In the genomic region with DNA sequence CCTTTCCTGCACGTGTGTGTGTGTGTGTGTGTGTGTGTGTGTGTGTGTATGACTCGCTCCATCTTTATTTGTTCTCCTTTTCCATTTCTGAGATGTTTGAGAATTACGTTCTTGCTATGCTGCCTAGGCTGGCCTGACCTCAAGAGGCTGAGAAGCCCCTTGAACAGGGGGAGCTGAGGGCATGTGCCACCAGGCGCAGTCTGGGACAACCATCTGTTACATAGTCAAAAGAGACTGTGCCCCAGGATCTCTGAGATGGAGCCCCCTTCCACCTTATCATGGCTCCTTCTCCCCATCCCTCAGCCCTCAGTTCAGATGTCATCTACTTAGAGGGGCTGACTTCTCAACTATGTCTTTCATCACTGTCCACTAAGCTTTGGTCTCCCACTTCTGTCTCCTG, we compare ENCODE assay signal across 8 mouse cellular contexts. TPM values are rescaled to one million over a fixed set of nuclear protein-coding genes. Genes with fewer than 3 reads are reported as not detected.
DNase-seq lines count a peak whose midpoint lies in the region; ATAC-seq and TF ChIP-seq lines count a peak whose summit lies in the region.
"Had no signal": no experiment of that assay in that cellular context is flagged by ENCODE, and none has a peak within 500 bp of the region (broad histone marks: within the 10 kb centered on the region; RNA-seq: fewer than 3 reads in every experiment).

No protein-coding gene starts in this region.

- 96% methylated on average over 4 of the region's 4 CpGs for WGBS in hindbrain, embryonic 10.5 days
- WGBS in hindbrain, embryonic 16.5 days: 92% methylated on average over 4 of the region's 4 CpGs
- 78% methylated on average over 4 of the region's 4 CpGs for WGBS in limb, embryonic 10.5 days
- WGBS in stomach, postnatal 0 days: 84% methylated on average over 4 of the region's 4 CpGs

- no peaks in the 10 kb centered on the region for H3K27me3 ChIP-seq in hindbrain, embryonic 10.5 days (ENCODE audit: insufficient read depth, poor library complexity, severe bottlenecking)
- no peaks in the 10 kb centered on the region for H3K27me3 ChIP-seq in hindbrain, embryonic 16.5 days (replicated peaks; ENCODE audit: control insufficient read depth, insufficient read depth, low read length)
- H3K27me3 ChIP-seq in limb, embryonic 10.5 days (ENCODE audit: low read depth, poor library complexity, severe bottlenecking): no peaks in the 10 kb centered on the region
- H3K27me3 ChIP-seq in stomach, postnatal 0 days (ENCODE audit: control insufficient read depth, insufficient read depth, low read length): no peaks in the 10 kb centered on the region

- no peak for TF ChIP-seq CTCF in stomach, postnatal 0 days (IDR thresholded peaks at IDR 0.05; ENCODE audit: low read depth)

- no peak overlapping the region for H3K9ac ChIP-seq in hindbrain, embryonic 16.5 days (ENCODE audit: low read depth, low read length)
- no peak overlapping the region for H3K9ac ChIP-seq in stomach, postnatal 0 days (ENCODE audit: low read length)

- H3K4me1 ChIP-seq in hindbrain, embryonic 10.5 days (replicated peaks): peaks cover 51% of the 10 kb centered on the region
- peaks cover 29% of the 10 kb centered on the region for H3K4me1 ChIP-seq in hindbrain, embryonic 16.5 days (ENCODE audit: control insufficient read depth, insufficient read depth, low read depth, low read length)
- peaks cover 40% of the 10 kb centered on the region for H3K4me1 ChIP-seq in limb, embryonic 10.5 days
- H3K4me1 ChIP-seq in stomach, postnatal 0 days (replicated peaks; ENCODE audit: control insufficient read depth, insufficient read depth): peaks cover 16% of the 10 kb centered on the region

- peak overlapping the region; percentile 99; the same call in 1 of the 2 replicates for H3K27ac ChIP-seq in hindbrain, embryonic 10.5 days
- no peak overlapping the region for H3K27ac ChIP-seq in hindbrain, embryonic 16.5 days (ENCODE audit: low read depth, low read length)
- H3K27ac ChIP-seq in limb, embryonic 10.5 days: peak overlapping the region; percentile 100; the same call in 1 of the 2 replicates
- no peak overlapping the region for H3K27ac ChIP-seq in stomach, postnatal 0 days (replicated peaks)

- no peak for DNase-seq in hindbrain, embryonic 10.5 days (ENCODE audit: low spot score)
- DNase-seq in spleen, postnatal 4 days (ENCODE audit: low spot score in 2 of 2): peak; percentile 10 to 58
- DNase-seq in spleen, postnatal 14 days (ENCODE audit: low spot score in 2 of 2): no peak
- no peak for DNase-seq in limb, embryonic 10.5 days (ENCODE audit: low spot score)
- DNase-seq in stomach, postnatal 0 days (ENCODE audit: low spot score): peak; percentile 11
- no peak for DNase-seq in adrenal gland, postnatal 4 days (ENCODE audit: low spot score in 2 of 2)
- DNase-seq: lung, postnatal 4 days had no signal

- H3K36me3 ChIP-seq in hindbrain, embryonic 10.5 days: peaks cover 46% of the 10 kb centered on the region
- no peaks in the 10 kb centered on the region for H3K36me3 ChIP-seq in hindbrain, embryonic 16.5 days (ENCODE audit: control insufficient read depth, insufficient read depth, low read length)
- H3K36me3 ChIP-seq in limb, embryonic 10.5 days: peaks cover 49% of the 10 kb centered on the region
- H3K36me3 ChIP-seq in stomach, postnatal 0 days (ENCODE audit: control insufficient read depth, insufficient read depth, low read length): no peaks in the 10 kb centered on the region

- no peak overlapping the region for H3K4me2 ChIP-seq in hindbrain, embryonic 16.5 days (ENCODE audit: low read length)
- no peak overlapping the region for H3K4me2 ChIP-seq in stomach, postnatal 0 days (replicated peaks; ENCODE audit: low read depth)

- peak overlapping the region; percentile 90 for H3K4me3 ChIP-seq in hindbrain, embryonic 10.5 days
- no peak overlapping the region for H3K4me3 ChIP-seq in hindbrain, embryonic 16.5 days (ENCODE audit: low read length)
- peak overlapping the region; percentile 89; the same call in 1 of the 2 replicates for H3K4me3 ChIP-seq in limb, embryonic 10.5 days
- H3K4me3 ChIP-seq in stomach, postnatal 0 days (ENCODE audit: low read depth, low read length): no peak overlapping the region

- ATAC-seq in hindbrain, embryonic 16.5 days: no peak
- ATAC-seq in stomach, postnatal 0 days (ENCODE audit: low FRiP score, low TSS enrichment): no peak

- H3K9me3 ChIP-seq in hindbrain, embryonic 10.5 days: no peaks in the 10 kb centered on the region
- no peaks in the 10 kb centered on the region for H3K9me3 ChIP-seq in hindbrain, embryonic 16.5 days (ENCODE audit: control insufficient read depth, low read length)
- H3K9me3 ChIP-seq in limb, embryonic 10.5 days (replicated peaks): no peaks in the 10 kb centered on the region
- H3K9me3 ChIP-seq in stomach, postnatal 0 days (ENCODE audit: control insufficient read depth, low read length): no peaks in the 10 kb centered on the region

- TF ChIP-seq EP300 in stomach, postnatal 0 days (optimal IDR thresholded peaks at IDR 0.05): no peak

RNA-seq across cellular contexts. Expression of gene Nup62, which starts 1.5 kb away (rescaled TPM):
- polyA plus RNA-seq in hindbrain, embryonic 10.5 days (2016; fragmentation: Nextera tagmentation; extraction: Ambion mirVana): 135 and 158 TPM in 2 replicates
- 42.5 and 51.6 TPM in 2 replicates for polyA plus RNA-seq in hindbrain, embryonic 16.5 days (2015; fragmentation: Nextera tagmentation; extraction: Ambion mirVana)
- 174 and 181 TPM in 2 replicates for polyA plus RNA-seq in limb, embryonic 10.5 days (2016; fragmentation: Nextera tagmentation; extraction: Ambion mirVana)
- 33.4 and 34.9 TPM in 2 replicates for polyA plus RNA-seq in stomach, postnatal 0 days (2015; fragmentation: Nextera tagmentation; extraction: Ambion mirVana)
- total RNA-seq in adrenal gland, postnatal 4 days (2021): 10 to 100 TPM; 60.1 to 65.5 TPM

RNA-seq across cellular contexts. Expression of gene Il4i1, which starts 1.8 kb away (rescaled TPM):
- 1.7 and 1.9 TPM in 2 replicates for polyA plus RNA-seq in hindbrain, embryonic 10.5 days (2016; fragmentation: Nextera tagmentation; extraction: Ambion mirVana)
- 0.80 and 1.7 TPM in 2 replicates for polyA plus RNA-seq in hindbrain, embryonic 16.5 days (2015; fragmentation: Nextera tagmentation; extraction: Ambion mirVana)
- polyA plus RNA-seq in limb, embryonic 10.5 days (2016; fragmentation: Nextera tagmentation; extraction: Ambion mirVana): 0.89 and 0.94 TPM in 2 replicates
- polyA plus RNA-seq in stomach, postnatal 0 days (2015; fragmentation: Nextera tagmentation; extraction: Ambion mirVana): 0.69 and 0.75 TPM in 2 replicates
- total RNA-seq in adrenal gland, postnatal 4 days (2021): 1 to 10 TPM; 1.1 to 1.8 TPM

RNA-seq across cellular contexts. Expression of gene Atf5, which starts 2.0 kb away (rescaled TPM):
- polyA plus RNA-seq in hindbrain, embryonic 10.5 days (2016; fragmentation: Nextera tagmentation; extraction: Ambion mirVana): 4.6 TPM in 2 replicates
- 2.7 and 2.9 TPM in 2 replicates for polyA plus RNA-seq in hindbrain, embryonic 16.5 days (2015; fragmentation: Nextera tagmentation; extraction: Ambion mirVana)
- polyA plus RNA-seq in limb, embryonic 10.5 days (2016; fragmentation: Nextera tagmentation; extraction: Ambion mirVana): 3.1 and 3.4 TPM in 2 replicates
- polyA plus RNA-seq in stomach, postnatal 0 days (2015; fragmentation: Nextera tagmentation; extraction: Ambion mirVana): 7.3 and 7.7 TPM in 2 replicates
- total RNA-seq in adrenal gland, postnatal 4 days (2021): 100 to 1,000 TPM in 1 of 2 experiments, 10 to 100 TPM in 1; 59.8 to 104 TPM

RNA-seq across cellular contexts. Expression of gene Akt1s1, which starts 34.4 kb away (rescaled TPM):
- polyA plus RNA-seq in hindbrain, embryonic 10.5 days (2016; fragmentation: Nextera tagmentation; extraction: Ambion mirVana): 81.7 and 93.3 TPM in 2 replicates
- polyA plus RNA-seq in hindbrain, embryonic 16.5 days (2015; fragmentation: Nextera tagmentation; extraction: Ambion mirVana): 90.7 and 92.8 TPM in 2 replicates
- polyA plus RNA-seq in limb, embryonic 10.5 days (2016; fragmentation: Nextera tagmentation; extraction: Ambion mirVana): 96.4 and 99.6 TPM in 2 replicates
- 70.8 and 75.2 TPM in 2 replicates for polyA plus RNA-seq in stomach, postnatal 0 days (2015; fragmentation: Nextera tagmentation; extraction: Ambion mirVana)
- total RNA-seq in adrenal gland, postnatal 4 days (2021): 100 to 1,000 TPM; 119 to 134 TPM

RNA-seq across cellular contexts. Expression of gene Tbc1d17, which starts 34.5 kb away (rescaled TPM):
- 77.1 and 91.1 TPM in 2 replicates for polyA plus RNA-seq in hindbrain, embryonic 10.5 days (2016; fragmentation: Nextera tagmentation; extraction: Ambion mirVana)
- polyA plus RNA-seq in hindbrain, embryonic 16.5 days (2015; fragmentation: Nextera tagmentation; extraction: Ambion mirVana): 112 and 120 TPM in 2 replicates
- polyA plus RNA-seq in limb, embryonic 10.5 days (2016; fragmentation: Nextera tagmentation; extraction: Ambion mirVana): 71.4 and 75.2 TPM in 2 replicates
- polyA plus RNA-seq in stomach, postnatal 0 days (2015; fragmentation: Nextera tagmentation; extraction: Ambion mirVana): 45.4 and 48.0 TPM in 2 replicates
- total RNA-seq in adrenal gland, postnatal 4 days (2021): 10 to 100 TPM; 87.9 to 92.0 TPM

Comparison
In these comparisons a context has a peak if more than half of its experiments do, and no peak if none do; other contexts are left out.
1. DNase-seq: peak in spleen, postnatal 4 days (2 of 2) and stomach, postnatal 0 days (single experiment); none in hindbrain, embryonic 10.5 days (single experiment), spleen, postnatal 14 days (0 of 2), limb, embryonic 10.5 days (single experiment) and adrenal gland, postnatal 4 days (0 of 2).
2. H3K27ac ChIP-seq: peak in hindbrain, embryonic 10.5 days (single experiment) and limb, embryonic 10.5 days (single experiment); none in hindbrain, embryonic 16.5 days (single experiment) and stomach, postnatal 0 days (single experiment).
3. H3K4me3 ChIP-seq: peak in hindbrain, embryonic 10.5 days (single experiment) and limb, embryonic 10.5 days (single experiment); none in hindbrain, embryonic 16.5 days (single experiment) and stomach, postnatal 0 days (single experiment).